Mouse (Mus musculus): ENCODE results near the gene Kansl1. TPM values are rescaled to one million over a fixed set of nuclear protein-coding genes. Genes with fewer than 3 reads are reported as not detected.

Gene Kansl1
- 16.6 TPM in 2 replicates for polyA plus RNA-seq (2014; fragmentation: Nextera tagmentation; extraction: Ambion mirVana)

DNA sequence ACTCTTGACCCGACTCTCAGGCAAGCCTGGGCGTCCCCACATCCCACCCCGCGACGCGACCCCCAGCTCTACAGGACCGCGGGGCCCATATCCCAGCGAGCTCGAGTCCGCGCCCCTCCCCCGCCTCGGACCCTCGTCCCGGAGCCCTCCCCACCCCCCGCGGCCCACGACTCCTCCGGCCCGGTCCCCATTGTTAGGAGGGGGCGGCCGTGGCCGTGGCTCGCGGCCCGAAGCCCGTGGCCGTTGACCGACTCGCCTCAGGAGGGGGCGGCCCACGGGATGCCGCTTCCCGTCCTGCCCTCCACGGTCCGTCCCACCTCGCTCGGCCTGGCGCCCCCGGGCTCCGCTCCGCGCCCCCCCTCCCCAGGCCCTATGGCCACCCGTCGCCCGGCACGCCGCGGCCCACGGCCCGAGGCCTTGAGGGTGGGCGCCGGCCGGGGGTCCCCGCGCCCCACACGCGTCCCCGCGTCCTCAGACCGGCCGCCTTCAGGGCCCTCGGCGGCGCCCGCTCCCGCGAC, at the start of gene Kansl1:
TSS of gene Kansl1 (minus strand) at position 111 of the 518 bp plus-strand sequence.
- Histone ChIP-seq H3K4me1 (ENCODE audit: control insufficient read depth, insufficient read depth, low read length) (0 out of 2 replicates have a peak, but pooled peaks cover 3% of the 10 kb centered on the region), H3K27ac (ENCODE audit: low read depth, low read length) (peak within 1 kb of the TSS; percentile 54), H3K36me3 (ENCODE audit: control insufficient read depth, insufficient read depth, low read length) (no peaks in the 10 kb centered on the region), H3K9ac (ENCODE audit: low read depth, low read length) (peak within 1 kb of the TSS; percentile 96), H3K4me3 (ENCODE audit: low read depth, low read length) (peak within 1 kb of the TSS; percentile 98), H3K27me3 (ENCODE audit: control insufficient read depth, insufficient read depth, low read length) (no peaks in the 10 kb centered on the region), H3K4me2 (peak within 1 kb of the TSS; percentile 85), H3K9me3 (replicated peaks; ENCODE audit: control insufficient read depth, low read length) (no peaks in the 10 kb centered on the region)
- under 1% methylated on average over 60 of the region's 69 CpGs for WGBS (ENCODE audit: insufficient replicate concordance)
- peak; percentile 83 for ATAC-seq (replicated peaks; ENCODE audit: insufficient number of reproducible peaks, low FRiP score, low TSS enrichment)

DNA sequence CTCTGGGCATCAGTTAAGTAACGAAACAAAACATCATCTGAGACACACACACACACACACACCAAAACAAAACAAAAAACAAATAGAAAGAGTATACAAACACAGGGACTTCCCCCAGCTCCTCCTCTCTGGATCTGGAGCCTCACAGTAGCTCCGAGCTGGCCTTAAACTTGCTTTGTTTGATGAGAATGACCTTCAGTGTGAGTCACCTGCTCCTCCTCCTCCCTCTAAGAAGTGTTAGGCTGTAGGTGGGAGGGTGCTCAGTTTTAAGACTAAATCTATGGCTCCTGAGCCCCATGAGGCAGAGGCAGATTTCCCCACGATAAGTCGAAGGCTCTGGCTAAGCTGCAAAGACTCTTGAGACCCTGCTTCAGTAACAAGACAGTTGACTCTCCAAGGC, 43.8 kb upstream of the Kansl1 start:
- H3K27me3 ChIP-seq (ENCODE audit: control insufficient read depth, insufficient read depth, low read length), result no peaks in the 10 kb centered on the region
- no peaks in the 10 kb centered on the region for H3K9me3 ChIP-seq (replicated peaks; ENCODE audit: control insufficient read depth, low read length)
- 85% methylated on average over 4 of the region's 4 CpGs for WGBS (ENCODE audit: insufficient replicate concordance)
- H3K27ac ChIP-seq (ENCODE audit: low read depth, low read length), result no peak overlapping the region
- no peak overlapping the region for H3K4me2 ChIP-seq
- peaks cover 28% of the 10 kb centered on the region for H3K36me3 ChIP-seq (ENCODE audit: control insufficient read depth, insufficient read depth, low read length)
- ATAC-seq (replicated peaks; ENCODE audit: insufficient number of reproducible peaks, low FRiP score, low TSS enrichment), result no peak
- H3K9ac ChIP-seq (ENCODE audit: low read depth, low read length), result no peak overlapping the region
- H3K4me3 ChIP-seq (ENCODE audit: low read depth, low read length), result no peak overlapping the region
- H3K4me1 ChIP-seq (ENCODE audit: control insufficient read depth, insufficient read depth, low read length), result no peaks in the 10 kb centered on the region

DNA sequence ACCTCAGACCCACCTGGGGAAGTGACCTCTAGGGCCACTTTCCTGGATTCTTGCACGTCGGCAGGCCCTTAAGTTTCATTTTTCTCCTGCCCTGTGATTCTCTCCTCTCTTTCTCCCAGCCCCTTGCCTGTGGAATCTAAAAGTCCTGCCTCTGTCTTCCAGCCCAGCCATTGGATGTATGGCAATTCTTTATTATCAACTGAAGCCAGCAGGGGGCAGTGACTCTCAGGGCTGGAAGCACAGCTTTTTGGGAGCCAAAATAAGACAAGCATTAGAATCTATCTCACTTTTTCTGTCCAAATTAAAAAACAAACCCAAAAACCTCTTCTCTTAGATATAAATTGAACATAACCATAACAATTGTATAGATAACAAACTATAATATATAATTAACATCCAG, 41.9 kb upstream of the Kansl1 start:
- H3K9ac ChIP-seq (ENCODE audit: low read depth, low read length), result no peak overlapping the region
- WGBS (ENCODE audit: insufficient replicate concordance), result 87% methylated on average over 2 of the region's 2 CpGs
- no peak overlapping the region for H3K4me3 ChIP-seq (ENCODE audit: low read depth, low read length)
- ATAC-seq (replicated peaks; ENCODE audit: insufficient number of reproducible peaks, low FRiP score, low TSS enrichment), result no peak
- peaks cover 25% of the 10 kb centered on the region for H3K36me3 ChIP-seq (ENCODE audit: control insufficient read depth, insufficient read depth, low read length)
- no peak overlapping the region for H3K4me2 ChIP-seq
- no peaks in the 10 kb centered on the region for H3K4me1 ChIP-seq (ENCODE audit: control insufficient read depth, insufficient read depth, low read length)
- H3K27me3 ChIP-seq (ENCODE audit: control insufficient read depth, insufficient read depth, low read length), result no peaks in the 10 kb centered on the region
- H3K9me3 ChIP-seq (replicated peaks; ENCODE audit: control insufficient read depth, low read length), result no peaks in the 10 kb centered on the region
- H3K27ac ChIP-seq (ENCODE audit: low read depth, low read length), result no peak overlapping the region

DNA sequence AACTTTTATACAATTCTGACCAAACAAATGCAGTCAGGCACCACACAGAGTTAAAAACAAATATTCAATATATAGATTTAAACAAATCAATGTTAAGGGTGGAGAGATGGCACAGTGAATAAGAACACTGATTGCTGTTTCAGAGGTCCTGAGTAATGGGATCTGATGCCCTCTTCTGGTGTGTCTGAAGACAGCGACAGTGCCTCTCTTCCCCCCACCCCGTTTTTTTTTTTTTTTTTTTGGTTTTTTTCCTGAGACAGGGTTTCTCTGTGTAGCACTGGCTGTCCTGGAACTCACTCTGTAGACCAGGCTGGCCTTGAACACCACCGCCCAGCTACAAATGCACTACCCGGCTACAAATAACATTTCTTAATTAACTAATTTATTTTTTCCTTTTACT, 39.8 kb upstream of the Kansl1 start:
- WGBS (ENCODE audit: insufficient replicate concordance), result 77% methylated on average over 4 of the region's 4 CpGs
- Histone ChIP-seq H3K9ac (ENCODE audit: low read depth, low read length) (no peak overlapping the region), H3K36me3 (ENCODE audit: control insufficient read depth, insufficient read depth, low read length) (peaks cover 30% of the 10 kb centered on the region), H3K9me3 (replicated peaks; ENCODE audit: control insufficient read depth, low read length) (no peaks in the 10 kb centered on the region), H3K4me1 (ENCODE audit: control insufficient read depth, insufficient read depth, low read length) (no peaks in the 10 kb centered on the region), H3K27ac (ENCODE audit: low read depth, low read length) (no peak overlapping the region), H3K4me3 (ENCODE audit: low read depth, low read length) (no peak overlapping the region), H3K4me2 (no peak overlapping the region), H3K27me3 (ENCODE audit: control insufficient read depth, insufficient read depth, low read length) (no peaks in the 10 kb centered on the region)
- ATAC-seq (replicated peaks; ENCODE audit: insufficient number of reproducible peaks, low FRiP score, low TSS enrichment), result no peak

DNA sequence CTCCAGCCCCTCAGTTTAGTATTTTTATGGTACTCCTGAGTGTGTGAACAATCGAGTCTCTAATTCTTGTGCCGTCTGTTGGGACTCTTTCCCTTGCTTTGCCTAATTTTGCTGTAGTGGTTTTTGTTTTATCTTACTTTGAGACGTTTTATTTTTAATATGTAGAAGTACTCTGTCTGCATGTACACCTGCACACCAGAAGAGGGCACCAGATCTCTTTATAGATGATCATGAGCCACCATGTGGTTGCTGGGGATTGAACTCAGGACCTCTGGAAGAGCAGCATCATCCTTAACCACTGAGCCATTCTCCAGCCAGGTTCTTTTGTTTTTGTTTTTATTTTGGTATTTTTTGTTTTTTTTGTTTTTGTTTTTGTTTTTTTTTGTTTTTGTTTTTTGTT, 19.6 kb upstream of the Kansl1 start:
- 73% methylated on average over 3 of the region's 3 CpGs for WGBS (ENCODE audit: insufficient replicate concordance)
- Histone ChIP-seq H3K4me1 (ENCODE audit: control insufficient read depth, insufficient read depth, low read length) (no peaks in the 10 kb centered on the region), H3K4me2 (no peak overlapping the region), H3K4me3 (ENCODE audit: low read depth, low read length) (no peak overlapping the region), H3K27me3 (ENCODE audit: control insufficient read depth, insufficient read depth, low read length) (no peaks in the 10 kb centered on the region), H3K9ac (ENCODE audit: low read depth, low read length) (no peak overlapping the region), H3K9me3 (replicated peaks; ENCODE audit: control insufficient read depth, low read length) (no peaks in the 10 kb centered on the region), H3K27ac (ENCODE audit: low read depth, low read length) (no peak overlapping the region), H3K36me3 (ENCODE audit: control insufficient read depth, insufficient read depth, low read length) (no peaks in the 10 kb centered on the region)
- no peak for ATAC-seq (replicated peaks; ENCODE audit: insufficient number of reproducible peaks, low FRiP score, low TSS enrichment)

GRCm38 (mm10) chr11:104481971-104482370, 13.3 kb upstream of the Kansl1 start:
- no peaks in the 10 kb centered on the region for H3K27me3 ChIP-seq (ENCODE audit: control insufficient read depth, insufficient read depth, low read length)
- no peak overlapping the region for H3K27ac ChIP-seq (ENCODE audit: low read depth, low read length)
- H3K4me2 ChIP-seq, result no peak overlapping the region
- WGBS (ENCODE audit: insufficient replicate concordance), result 85% methylated on average over 8 of the region's 8 CpGs
- no peak overlapping the region for H3K4me3 ChIP-seq (ENCODE audit: low read depth, low read length)
- no peak overlapping the region for H3K9ac ChIP-seq (ENCODE audit: low read depth, low read length)
- no peaks in the 10 kb centered on the region for H3K36me3 ChIP-seq (ENCODE audit: control insufficient read depth, insufficient read depth, low read length)
- no peaks in the 10 kb centered on the region for H3K4me1 ChIP-seq (ENCODE audit: control insufficient read depth, insufficient read depth, low read length)
- ATAC-seq (replicated peaks; ENCODE audit: insufficient number of reproducible peaks, low FRiP score, low TSS enrichment), result no peak
- no peaks in the 10 kb centered on the region; the same call in 1 of the 2 replicates for H3K9me3 ChIP-seq (replicated peaks; ENCODE audit: control insufficient read depth, low read length)

DNA sequence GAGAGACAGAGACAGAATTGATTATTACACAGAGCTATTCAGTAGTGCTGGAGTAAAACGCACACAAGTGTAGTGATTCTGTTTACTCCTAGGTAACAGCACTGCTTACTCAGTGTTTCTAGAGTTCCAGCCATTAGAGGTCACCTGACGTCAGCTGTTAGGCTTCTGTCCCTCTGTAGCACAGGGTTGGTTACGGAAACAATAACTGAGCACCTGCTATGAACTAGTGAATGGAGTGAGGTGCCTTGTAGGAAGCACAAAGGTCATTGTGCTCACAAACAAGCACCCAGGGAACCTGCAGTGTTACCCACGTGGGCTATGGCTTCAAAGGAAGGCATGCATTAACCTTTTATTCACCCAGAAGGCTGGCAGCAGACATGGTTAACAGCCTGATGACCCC, 10.8 kb upstream of the Kansl1 start:
- Histone ChIP-seq H3K4me1 (ENCODE audit: control insufficient read depth, insufficient read depth, low read length) (no peaks in the 10 kb centered on the region), H3K4me2 (no peak overlapping the region)

DNA sequence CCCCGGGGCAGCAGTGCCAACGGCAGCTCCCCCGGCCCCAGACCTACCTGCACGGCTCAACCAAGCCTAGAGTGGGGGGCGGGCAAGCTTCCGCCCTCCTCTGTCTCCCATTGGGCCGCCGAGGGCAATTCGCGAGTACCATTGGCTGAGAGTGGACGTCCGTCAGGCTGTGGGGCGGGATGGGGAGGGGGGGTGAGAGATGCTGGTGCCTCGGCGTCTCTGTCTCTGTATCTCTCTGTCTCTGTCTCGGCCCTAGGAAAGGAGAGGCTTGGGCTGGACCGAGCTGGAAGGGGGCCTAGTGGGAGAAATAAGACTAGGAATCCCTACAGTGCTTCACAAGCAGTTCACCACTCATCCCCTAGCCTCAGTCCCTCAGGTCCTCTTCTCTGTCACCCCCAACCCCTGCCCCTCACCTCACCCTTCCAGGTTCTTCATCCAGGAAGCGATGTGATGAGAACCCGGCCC, 742 bp upstream of the Kansl1 start:
- Histone ChIP-seq H3K27me3 (ENCODE audit: control insufficient read depth, insufficient read depth, low read length) (no peaks in the 10 kb centered on the region), H3K4me2 (peak overlapping the region; percentile 85), H3K4me3 (ENCODE audit: low read depth, low read length) (peak overlapping the region; percentile 98), H3K9ac (ENCODE audit: low read depth, low read length) (peak overlapping the region; percentile 96), H3K36me3 (ENCODE audit: control insufficient read depth, insufficient read depth, low read length) (no peaks in the 10 kb centered on the region), H3K4me1 (ENCODE audit: control insufficient read depth, insufficient read depth, low read length) (0 out of 2 replicates have a peak, but pooled peaks cover 3% of the 10 kb centered on the region), H3K9me3 (replicated peaks; ENCODE audit: control insufficient read depth, low read length) (no peaks in the 10 kb centered on the region), H3K27ac (ENCODE audit: low read depth, low read length) (peak overlapping the region; percentile 54)
- 4% methylated on average over 16 of the region's 19 CpGs for WGBS (ENCODE audit: insufficient replicate concordance)
- ATAC-seq (replicated peaks; ENCODE audit: insufficient number of reproducible peaks, low FRiP score, low TSS enrichment), result peak; percentile 99

More for the DNA sequence above, 10.8 kb upstream of the Kansl1 start:
- no peak overlapping the region for H3K9ac ChIP-seq (ENCODE audit: low read depth, low read length)
- H3K4me3 ChIP-seq (ENCODE audit: low read depth, low read length), result no peak overlapping the region
- ATAC-seq (replicated peaks; ENCODE audit: insufficient number of reproducible peaks, low FRiP score, low TSS enrichment), result no peak
- WGBS (ENCODE audit: insufficient replicate concordance), result 55% methylated on average over 4 of the region's 4 CpGs
- H3K9me3 ChIP-seq (replicated peaks; ENCODE audit: control insufficient read depth, low read length), result no peaks in the 10 kb centered on the region; the same call in 1 of the 2 replicates
- no peak overlapping the region for H3K27ac ChIP-seq (ENCODE audit: low read depth, low read length)
- H3K27me3 ChIP-seq (ENCODE audit: control insufficient read depth, insufficient read depth, low read length), result no peaks in the 10 kb centered on the region
- no peaks in the 10 kb centered on the region for H3K36me3 ChIP-seq (ENCODE audit: control insufficient read depth, insufficient read depth, low read length)

GRCm38 (mm10) chr11:104467698-104468097, 963 bp downstream of the Kansl1 start:
- 0 out of 2 replicates have a peak, but pooled peaks cover 3% of the 10 kb centered on the region for H3K4me1 ChIP-seq (ENCODE audit: control insufficient read depth, insufficient read depth, low read length)
- 76% methylated on average over 5 of the region's 5 CpGs for WGBS (ENCODE audit: insufficient replicate concordance)
- no peak overlapping the region for H3K4me2 ChIP-seq
- H3K27ac ChIP-seq (ENCODE audit: low read depth, low read length), result no peak overlapping the region
- H3K36me3 ChIP-seq (ENCODE audit: control insufficient read depth, insufficient read depth, low read length), result no peaks in the 10 kb centered on the region
- no peak overlapping the region for H3K4me3 ChIP-seq (ENCODE audit: low read depth, low read length)
- no peak for ATAC-seq (replicated peaks; ENCODE audit: insufficient number of reproducible peaks, low FRiP score, low TSS enrichment)
- H3K9ac ChIP-seq (ENCODE audit: low read depth, low read length), result no peak overlapping the region
- no peaks in the 10 kb centered on the region for H3K9me3 ChIP-seq (replicated peaks; ENCODE audit: control insufficient read depth, low read length)
- H3K27me3 ChIP-seq (ENCODE audit: control insufficient read depth, insufficient read depth, low read length), result no peaks in the 10 kb centered on the region

Data from heart, embryonic 11.5 days (tissue).